Mouse (Mus musculus): ENCODE results near the gene Mthfs. TPM values are rescaled to one million over a fixed set of nuclear protein-coding genes. Genes with fewer than 3 reads are reported as not detected.

Gene Mthfs
- polyA plus RNA-seq, 1 experiment = 9.2 TPM

Other genes with a start within 250 kb of the Mthfs start
- gene Trim43b, start 117.8 kb upstream of the Mthfs start, polyA plus RNA-seq (2012; rRNA removed) = not detected in 2 replicates
- 1.5 and 4.0 TPM in 2 replicates for gene Bcl2a1b, start 11.5 kb upstream of the Mthfs start, polyA plus RNA-seq (2012; rRNA removed)
- gene Gm29094, start 11.3 kb upstream of the Mthfs start, polyA plus RNA-seq (2012; rRNA removed) = not detected in 2 replicates

All from gonadal fat pad, adult 2 months (tissue).